Mouse (Mus musculus) hindbrain, embryonic 11.5 days (tissue): ENCODE results near the gene Psenen. TPM values are rescaled to one million over a fixed set of nuclear protein-coding genes. Genes with fewer than 3 reads are reported as not detected.

Experiments used
- ATAC-seq: fragments of 200-750 bp; cut with Nextera tagmentation; 2 replicates; pipeline ENCODE4 v1.8.0; 2017; ENCODE audit warnings: mild to moderate bottlenecking, moderate TSS enrichment, moderate library complexity; ENCODE audit not compliant: low FRiP score
- DNase-seq: peaks from one replicate; pipeline ENCODE4 v3.0.0-alpha.2; 2015; ENCODE audit warnings: low spot score
- H3K27ac ChIP-seq: fragments of 300-500 bp; sonication (generic); 2 replicates; pipeline ENCODE4 v1.5.1; 2014; ENCODE audit warnings: mild to moderate bottlenecking, low read depth, low read length
- H3K27me3 ChIP-seq: fragments of 300-500 bp; sonication (generic); 2 replicates; pipeline ENCODE4 v1.6.1; 2014; ENCODE audit warnings: mild to moderate bottlenecking, low read length, moderate library complexity, mixed read lengths; ENCODE audit not compliant: control insufficient read depth, insufficient read depth
- H3K36me3 ChIP-seq: fragments of 300-500 bp; sonication (generic); 2 replicates; pipeline ENCODE4 v1.6.1; 2014; ENCODE audit warnings: mild to moderate bottlenecking, low read length, moderate library complexity, mixed read lengths; ENCODE audit not compliant: control insufficient read depth, insufficient read depth
- H3K4me1 ChIP-seq: fragments of 300-500 bp; sonication (generic); replicated peaks from 2 replicates; pipeline ENCODE4 v1.6.1; 2014; ENCODE audit warnings: low read length, mixed read lengths; ENCODE audit not compliant: control insufficient read depth, insufficient read depth
- H3K4me2 ChIP-seq: fragments of 300-500 bp; sonication (generic); replicated peaks from 2 replicates; pipeline ENCODE4 v1.6.1; 2014; ENCODE audit warnings: mild to moderate bottlenecking, low read depth, low read length
- H3K4me3 ChIP-seq: fragments of 300-500 bp; sonication (generic); 2 replicates; pipeline ENCODE4 v1.5.1; 2014; ENCODE audit warnings: low read depth, low read length
- H3K9ac ChIP-seq: fragments of 300-500 bp; sonication (generic); 2 replicates; pipeline ENCODE4 v1.6.1; 2014; ENCODE audit warnings: low read depth, low read length
- H3K9me3 ChIP-seq: fragments of 300-500 bp; sonication (generic); 2 replicates; pipeline ENCODE4 v1.6.1; 2016; ENCODE audit warnings: low read length; ENCODE audit not compliant: control insufficient read depth
- WGBS: fragments of 180-500 bp; shearing (Covaris S2); extraction: QIAGEN DNeasy Blood & Tissue Kit; methylation state at CpG from one replicate; pipeline ENCODE4 v1.1.7; 2014; 5-methylcytosine and 5-hydroxymethylcytosine counted together
- polyA plus RNA-seq: library from polyadenylated mRNA; unstranded; fragments of >200 nt; fragmentation: Nextera tagmentation; extraction: Ambion mirVana; gene quantifications from 2 replicates; pipeline ENCODE4 v1.2.1, GENCODE M21; 2014

The Psenen gene
- polyA plus RNA-seq, 1 experiment from 2014 or later = 105 TPM

DNA sequence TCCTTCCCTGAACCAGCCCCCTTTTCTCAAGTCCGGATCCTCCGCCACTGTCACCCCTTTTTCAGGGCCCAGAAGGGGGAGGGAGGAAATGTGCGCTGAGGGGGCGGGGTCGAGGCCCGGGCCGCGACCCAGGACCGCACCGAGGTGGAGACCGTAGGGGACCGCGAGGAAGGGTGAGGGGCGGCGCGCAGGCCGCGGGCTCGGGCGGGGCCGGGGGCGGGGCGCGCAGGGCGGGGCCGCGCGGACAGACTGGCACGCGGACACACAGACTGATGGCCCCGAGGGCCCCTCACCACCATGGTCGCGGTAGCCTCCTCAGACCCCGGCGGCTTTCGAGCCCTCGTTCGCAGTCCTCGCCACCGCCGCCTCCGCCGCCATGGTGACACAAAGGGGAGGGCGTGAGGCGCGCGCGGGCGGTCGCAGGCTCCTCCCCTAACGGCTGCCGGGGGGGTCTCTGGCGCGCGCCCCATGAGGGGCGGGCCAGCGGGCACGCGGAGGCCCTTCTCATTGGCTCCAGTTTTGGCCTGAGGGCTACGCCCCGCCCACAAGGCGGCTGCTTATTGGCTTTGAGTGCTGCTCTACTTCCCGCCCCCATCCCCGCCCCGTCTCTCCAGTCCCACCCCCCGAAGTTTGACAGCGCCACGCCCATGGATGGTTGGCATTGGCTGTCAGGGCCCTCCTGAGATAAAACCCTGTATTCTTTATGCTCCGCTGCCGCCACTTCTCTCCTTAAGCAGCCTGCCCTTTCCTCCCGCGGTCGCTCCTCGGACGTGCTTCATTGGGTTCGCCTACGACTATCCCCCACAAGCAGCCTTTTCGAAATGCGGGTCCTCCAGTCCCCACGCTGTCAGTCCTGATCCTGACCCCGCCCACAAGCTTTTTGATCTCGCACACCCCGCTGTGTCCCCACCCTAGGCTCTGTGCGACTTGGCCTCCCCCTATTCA, 28.5 kb downstream of the Psenen start, which contains the start of gene Arhgap33:
Arhgap33 (minus strand) TSS at position 428 of the 945 bp plus-strand sequence.
- Histone ChIP-seq H3K9me3 (no peaks in the 10 kb centered on the region), H3K4me3 (peak within 1 kb of the TSS; percentile 79), H3K27me3 (no peaks in the 10 kb centered on the region), H3K4me2 (peak within 1 kb of the TSS; percentile 79), H3K36me3 (peaks cover 14% of the 10 kb centered on the region), H3K9ac (peak within 1 kb of the TSS; percentile 88), H3K4me1 (peaks cover 17% of the 10 kb centered on the region), H3K27ac (peak within 1 kb of the TSS; percentile 92)
- WGBS = 2% methylated on average over 67 of the region's 84 CpGs
- peak; percentile 99 for DNase-seq
- ATAC-seq = peak; percentile 93

DNA sequence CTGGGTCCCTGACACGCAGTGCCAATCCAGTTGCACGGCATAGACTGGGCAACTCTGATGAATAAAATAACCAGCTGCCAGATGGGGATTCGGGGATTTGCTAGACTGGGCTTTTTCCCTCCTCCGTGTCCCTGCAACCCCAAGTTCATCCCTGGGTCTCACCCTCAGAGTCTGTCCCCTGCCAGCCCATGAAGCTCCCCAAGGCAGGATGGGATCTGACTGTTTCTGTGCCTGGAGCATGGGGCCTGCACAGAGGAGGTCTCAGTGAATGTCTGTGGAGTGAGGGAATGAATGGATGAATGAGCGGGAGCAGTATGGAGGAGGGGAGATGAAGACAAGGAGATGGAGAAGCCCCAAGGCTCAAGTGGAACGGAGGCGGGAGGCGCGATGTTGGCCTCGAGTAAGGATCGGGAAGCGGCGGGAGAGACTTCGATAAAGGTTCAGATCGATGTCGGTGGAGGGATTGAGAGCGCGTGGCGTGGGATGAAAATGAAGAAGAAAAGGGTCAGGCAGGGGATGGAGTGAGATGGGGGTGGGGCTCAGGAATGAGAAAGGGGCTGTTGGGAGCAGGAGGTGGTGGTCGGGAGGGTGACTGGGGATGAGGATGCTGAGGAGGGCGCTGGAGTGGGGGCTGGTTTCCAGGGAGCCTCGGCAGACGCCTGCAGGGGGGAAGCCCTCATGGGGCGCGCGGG, 29.3 kb downstream of the Psenen start:
- H3K4me3 ChIP-seq = peak overlapping the region; percentile 79
- peak overlapping the region; percentile 92 for H3K27ac ChIP-seq
- no peaks in the 10 kb centered on the region for H3K27me3 ChIP-seq
- peaks cover 14% of the 10 kb centered on the region for H3K36me3 ChIP-seq
- H3K4me1 ChIP-seq = peaks cover 17% of the 10 kb centered on the region
- WGBS = 5% methylated on average over 25 of the region's 26 CpGs
- peak overlapping the region; percentile 79 for H3K4me2 ChIP-seq
- DNase-seq = peak; percentile 62
- H3K9ac ChIP-seq = peak overlapping the region; percentile 88
- peak; percentile 45 for ATAC-seq
- H3K9me3 ChIP-seq = no peaks in the 10 kb centered on the region

DNA sequence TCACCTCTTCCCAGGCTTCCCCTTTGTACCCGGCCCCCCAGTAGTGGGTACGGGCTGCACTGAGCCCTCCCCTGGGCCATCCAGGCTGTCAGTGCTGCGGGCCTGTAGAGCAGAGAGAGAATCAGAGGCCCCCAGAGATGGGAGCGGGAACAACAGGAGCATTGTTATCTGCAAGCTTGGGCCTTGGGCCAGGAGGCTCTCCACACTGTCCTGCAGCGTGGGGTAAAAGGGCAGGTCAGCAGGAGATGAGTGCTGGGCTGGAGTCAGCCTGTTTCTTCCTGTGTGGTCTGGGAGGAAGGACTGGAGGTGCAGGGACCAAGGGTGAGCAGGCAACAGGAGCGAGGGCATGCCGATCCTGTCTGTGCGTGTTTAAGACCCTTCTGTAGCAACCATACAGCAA, 30.5 kb downstream of the Psenen start:
- DNase-seq = peak; percentile 53
- WGBS = 17% methylated on average over 8 of the region's 8 CpGs
- peak overlapping the region; percentile 88 for H3K9ac ChIP-seq

GRCm38 (mm10) chr7:30531291-30531815, 32.1 kb downstream of the Psenen start:
- Histone ChIP-seq H3K9me3 (no peaks in the 10 kb centered on the region), H3K36me3 (peaks cover 25% of the 10 kb centered on the region), H3K4me3 (0 out of 2 replicates have a peak overlapping the region, but pooled peaks have one; percentile 6), H3K4me1 (peaks cover 18% of the 10 kb centered on the region), H3K9ac (peak overlapping the region; percentile 40; the same call in 1 of the 2 replicates), H3K27me3 (no peaks in the 10 kb centered on the region), H3K4me2 (peak overlapping the region; percentile 14; the same call in 1 of the 2 replicates), H3K27ac (no peak overlapping the region)
- WGBS = 83% methylated on average over 9 of the region's 9 CpGs
- DNase-seq = no peak
- no peak for ATAC-seq

More for the DNA sequence above, 30.5 kb downstream of the Psenen start:
- no peaks in the 10 kb centered on the region for H3K27me3 ChIP-seq
- peaks cover 22% of the 10 kb centered on the region for H3K36me3 ChIP-seq
- 0 out of 2 replicates have a peak, but pooled peaks have one; percentile 0 for ATAC-seq
- peak overlapping the region; percentile 79 for H3K4me2 ChIP-seq
- no peak overlapping the region for H3K27ac ChIP-seq
- H3K4me3 ChIP-seq = peak overlapping the region; percentile 79
- H3K9me3 ChIP-seq = no peaks in the 10 kb centered on the region
- peaks cover 17% of the 10 kb centered on the region for H3K4me1 ChIP-seq

- Histone ChIP-seq H3K9ac (no peak overlapping the region), H3K9me3 (no peaks in the 10 kb centered on the region), H3K4me1 (0 out of 2 replicates have a peak, but pooled peaks cover 6% of the 10 kb centered on the region), H3K4me3 (no peak overlapping the region), H3K4me2 (no peak overlapping the region), H3K27me3 (0 out of 2 replicates have a peak, but pooled peaks cover 2% of the 10 kb centered on the region), H3K36me3 (peaks cover 32% of the 10 kb centered on the region), H3K27ac (no peak overlapping the region)
- ATAC-seq (no peak), DNase-seq (no peak)
- 81% methylated on average over 14 of the region's 14 CpGs for WGBS
Measured at GRCm38 (mm10) chr7:30526981-30527380, 36.4 kb downstream of the Psenen start.

DNA sequence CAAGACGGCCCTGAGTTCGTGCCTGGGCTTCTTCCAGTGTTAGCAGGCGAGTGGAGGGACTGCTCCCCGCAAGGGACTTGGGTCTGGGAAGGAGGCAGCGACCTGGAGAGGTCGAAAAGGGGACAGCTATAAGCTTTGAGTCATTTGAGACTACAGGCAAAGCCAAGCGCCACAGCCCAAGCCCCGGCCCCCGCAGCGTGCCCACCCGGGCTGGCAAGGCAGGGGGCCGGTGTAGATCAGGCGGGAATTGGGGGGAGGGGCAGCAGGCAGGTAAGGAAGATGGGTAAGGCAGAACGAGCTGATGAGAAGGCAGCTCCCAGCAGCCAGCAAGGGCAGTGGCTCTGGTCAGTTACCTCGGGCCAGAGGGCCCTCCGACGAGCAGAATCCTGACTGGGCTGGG, 37.0 kb downstream of the Psenen start:
- Histone ChIP-seq H3K27ac (no peak overlapping the region), H3K27me3 (0 out of 2 replicates have a peak, but pooled peaks cover 2% of the 10 kb centered on the region), H3K4me1 (0 out of 2 replicates have a peak, but pooled peaks cover 4% of the 10 kb centered on the region), H3K36me3 (peaks cover 27% of the 10 kb centered on the region), H3K9ac (0 out of 2 replicates have a peak overlapping the region, but pooled peaks have one; percentile 23), H3K9me3 (no peaks in the 10 kb centered on the region), H3K4me3 (no peak overlapping the region), H3K4me2 (no peak overlapping the region)
- no peak for ATAC-seq
- WGBS = 22% methylated on average over 17 of the region's 17 CpGs
- DNase-seq = no peak

- H3K9me3 ChIP-seq = no peaks in the 10 kb centered on the region
- H3K4me2 ChIP-seq = no peak overlapping the region
- ATAC-seq = no peak
- H3K27ac ChIP-seq = no peak overlapping the region
- no peak for DNase-seq
- H3K4me1 ChIP-seq = 0 out of 2 replicates have a peak, but pooled peaks cover 5% of the 10 kb centered on the region
- H3K4me3 ChIP-seq = no peak overlapping the region
- 0 out of 2 replicates have a peak overlapping the region, but pooled peaks have one; percentile 23 for H3K9ac ChIP-seq
- peaks cover 24% of the 10 kb centered on the region for H3K36me3 ChIP-seq
- WGBS = 36% methylated on average over 10 of the region's 10 CpGs
- H3K27me3 ChIP-seq = 0 out of 2 replicates have a peak, but pooled peaks cover 2% of the 10 kb centered on the region
Measured at GRCm38 (mm10) chr7:30525954-30526353, 37.5 kb downstream of the Psenen start.

DNA sequence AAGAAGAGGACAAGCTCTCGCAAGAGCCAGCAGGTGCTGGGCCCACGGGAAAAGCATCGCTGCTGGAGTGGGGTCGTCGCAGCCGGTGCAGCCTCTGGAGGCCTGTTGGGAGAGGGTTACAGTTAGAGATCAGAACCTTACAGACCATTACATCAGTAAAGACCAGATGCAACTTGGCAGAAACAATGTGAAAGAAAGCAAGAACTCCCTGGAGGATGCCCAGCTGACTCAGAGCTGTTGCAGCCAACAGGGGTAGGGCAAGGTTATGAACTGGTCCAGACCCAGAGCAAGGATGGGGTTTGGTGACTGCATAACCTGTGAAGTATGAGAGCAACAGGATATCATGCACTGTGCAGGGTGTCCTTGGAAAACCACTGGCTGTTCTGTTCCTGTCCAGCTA, 38.9 kb downstream of the Psenen start:
- no peaks in the 10 kb centered on the region for H3K9me3 ChIP-seq
- H3K27ac ChIP-seq = no peak overlapping the region
- H3K9ac ChIP-seq = no peak overlapping the region
- peaks cover 21% of the 10 kb centered on the region for H3K36me3 ChIP-seq
- 0 out of 2 replicates have a peak, but pooled peaks cover 5% of the 10 kb centered on the region for H3K4me1 ChIP-seq
- ATAC-seq (no peak), DNase-seq (no peak)
- H3K4me3 ChIP-seq = no peak overlapping the region
- WGBS = 86% methylated on average over 6 of the region's 6 CpGs
- H3K27me3 ChIP-seq = 0 out of 2 replicates have a peak, but pooled peaks cover 2% of the 10 kb centered on the region
- no peak overlapping the region for H3K4me2 ChIP-seq
